Mouse (Mus musculus) gastrocnemius, postnatal 14 days (tissue): ENCODE data around the gene Galnt2. TPM values are rescaled to one million over a fixed set of nuclear protein-coding genes. Genes with fewer than 3 reads are reported as not detected.

Experiments
- DNase-seq: peaks from one replicate; pipeline ENCODE4 v3.0.0; 2021; ENCODE audit warnings: mixed read lengths
- intact Hi-C: fragments of 180-260 bp; cut with DNase I; formaldehyde crosslinking; loops from one replicate; pipeline ENCODE4 v1.15.1; 2025; ENCODE audit warnings: low total_unique reads
- total RNA-seq, 2 experiments: library from RNA; stranded (reverse); gene quantifications; 2 replicates each; pipeline ENCODE4 v1.2.3; 2021

Gene Galnt2
- total RNA-seq, 2 experiments from 2014 or later, result 30.4 to 32.4 TPM

GRCm38 (mm10) chr8:124284333-124284711, 53.1 kb downstream of the Galnt2 start:
- peak; percentile 37 for DNase-seq
- intact Hi-C loops, result loop anchor here (10.0 kb wide), 1 partner anchor 50 kb away; the partner anchor contains the start of gene Galnt2

GRCm38 (mm10) chr8:124284984-124285576, 53.9 kb downstream of the Galnt2 start:
- DNase-seq, result peak; percentile 40
- intact Hi-C loops, result loop anchor here (10.0 kb wide), 1 partner anchor 50 kb away; the partner anchor contains the start of gene Galnt2

GRCm38 (mm10) chr8:124286461-124287124, 55.4 kb downstream of the Galnt2 start:
- intact Hi-C loops, result loop anchor here (10.0 kb wide), 1 partner anchor 52 kb away; the partner anchor contains the start of gene Galnt2
- no peak for DNase-seq

- DNase-seq, result no peak
- intact Hi-C loops, result loop anchor here (10.0 kb wide), 1 partner anchor 54 kb away; the partner anchor contains the start of gene Galnt2
These were observed 57.1 kb downstream of the Galnt2 start for GRCm38 (mm10) chr8:124288215-124288864.

GRCm38 (mm10) chr8:124289481-124290050, 58.4 kb downstream of the Galnt2 start:
- intact Hi-C loops, result loop anchor here (10.0 kb wide), 1 partner anchor 55 kb away; the partner anchor contains the start of gene Galnt2
- no peak for DNase-seq

- DNase-seq, result peak; percentile 37
- intact Hi-C loops, result no loop called here
These were observed 59.9 kb downstream of the Galnt2 start for GRCm38 (mm10) chr8:124290911-124291691.

GRCm38 (mm10) chr8:124291693-124292092, 60.5 kb downstream of the Galnt2 start:
- intact Hi-C loops, result no loop called here
- DNase-seq, result no peak

- intact Hi-C loops, result no loop called here
- DNase-seq, result no peak
These were observed 61.8 kb downstream of the Galnt2 start for GRCm38 (mm10) chr8:124292965-124293364.

GRCm38 (mm10) chr8:124294425-124294824, 63.2 kb downstream of the Galnt2 start:
- peak; percentile 45 for DNase-seq
- intact Hi-C loops, result no loop called here

- intact Hi-C loops, result no loop called here
- DNase-seq, result no peak
These were observed 63.7 kb downstream of the Galnt2 start for GRCm38 (mm10) chr8:124294900-124295299.

GRCm38 (mm10) chr8:124295357-124295756, 64.2 kb downstream of the Galnt2 start:
- no peak for DNase-seq
- intact Hi-C loops, result no loop called here

GRCm38 (mm10) chr8:124301512-124301911, 70.3 kb downstream of the Galnt2 start:
- DNase-seq, result peak; percentile 58
- intact Hi-C loops, result no loop called here

- intact Hi-C loops, result no loop called here
- DNase-seq, result no peak
These were observed 70.9 kb downstream of the Galnt2 start for GRCm38 (mm10) chr8:124301935-124302555.

- no peak for DNase-seq
- intact Hi-C loops, result no loop called here
These were observed 72.2 kb downstream of the Galnt2 start for GRCm38 (mm10) chr8:124303211-124303902.

GRCm38 (mm10) chr8:124304141-124304540, 73.0 kb downstream of the Galnt2 start:
- intact Hi-C loops, result no loop called here

GRCm38 (mm10) chr8:124306574-124306973, 75.4 kb downstream of the Galnt2 start:
- no peak for DNase-seq
- intact Hi-C loops, result no loop called here

More at GRCm38 (mm10) chr8:124304141-124304540, 73.0 kb downstream of the Galnt2 start:
- no peak for DNase-seq

- peak; percentile 52 for DNase-seq
- intact Hi-C loops, result no loop called here
These were observed 76.5 kb downstream of the Galnt2 start for GRCm38 (mm10) chr8:124307700-124308099.

GRCm38 (mm10) chr8:124310509-124310908, 79.3 kb downstream of the Galnt2 start:
- intact Hi-C loops, result no loop called here
- DNase-seq, result no peak
